Mouse (Mus musculus) intestine, postnatal 0 days (tissue): ENCODE measurements around the gene D10Wsu102e. TPM values are rescaled to one million over a fixed set of nuclear protein-coding genes. Genes with fewer than 3 reads are reported as not detected.

Source experiments
- ATAC-seq: fragments of 200-750 bp; cut with Nextera tagmentation; 2 replicates; pipeline ENCODE4 v1.8.0; 2017; ENCODE audit warnings: mild to moderate bottlenecking, moderate TSS enrichment, moderate library complexity
- H3K27ac ChIP-seq: fragments of 300-500 bp; sonication (generic); 2 replicates; pipeline ENCODE4 v1.5.1; 2014; ENCODE audit warnings: mild to moderate bottlenecking, low read depth, low read length, moderate library complexity
- H3K27me3 ChIP-seq: fragments of 300-500 bp; sonication (generic); replicated peaks from 2 replicates; pipeline ENCODE4 v1.6.1; 2014; ENCODE audit warnings: low read length, mixed read lengths; ENCODE audit not compliant: control insufficient read depth, insufficient read depth
- H3K36me3 ChIP-seq: fragments of 300-500 bp; sonication (generic); 2 replicates; pipeline ENCODE4 v1.6.1; 2014; ENCODE audit warnings: mild to moderate bottlenecking, moderate library complexity; ENCODE audit not compliant: control insufficient read depth, insufficient read depth
- H3K4me1 ChIP-seq: fragments of 300-500 bp; sonication (generic); replicated peaks from 2 replicates; pipeline ENCODE4 v1.6.1; 2014; ENCODE audit warnings: antibody characterized with exemption, low read length, mixed read lengths; ENCODE audit not compliant: control insufficient read depth, insufficient read depth
- H3K4me2 ChIP-seq: fragments of 300-500 bp; sonication (generic); replicated peaks from 2 replicates; pipeline ENCODE4 v1.6.1; 2014; ENCODE audit warnings: low read depth, mild to moderate bottlenecking, moderate library complexity
- H3K4me3 ChIP-seq: fragments of 300-500 bp; sonication (generic); 2 replicates; pipeline ENCODE4 v1.5.1; 2014; ENCODE audit warnings: low read depth, low read length
- H3K9ac ChIP-seq: fragments of 300-500 bp; sonication (generic); 2 replicates; pipeline ENCODE4 v1.6.1; 2014; ENCODE audit warnings: mild to moderate bottlenecking, low read depth, low read length
- H3K9me3 ChIP-seq: fragments of 300-500 bp; sonication (generic); 2 replicates; pipeline ENCODE4 v1.6.1; 2016; ENCODE audit warnings: mixed run types; ENCODE audit not compliant: control insufficient read depth
- CTCF ChIP-seq: sonication (generic); IDR thresholded peaks from 2 replicates; pipeline ENCODE4 v1.5.1; 2016; ENCODE audit warnings: low read depth, mild to moderate bottlenecking, control low read depth, antibody characterized with exemption, moderate library complexity
- WGBS: fragments of 180-500 bp; shearing (Covaris S2); extraction: QIAGEN DNeasy Blood & Tissue Kit; methylation state at CpG from one replicate; pipeline ENCODE4 v1.1.7; 2014; 5-methylcytosine and 5-hydroxymethylcytosine counted together
- polyA plus RNA-seq: library from polyadenylated mRNA; unstranded; fragments of >200 nt; fragmentation: Nextera tagmentation; extraction: Ambion mirVana; gene quantifications from 2 replicates; pipeline ENCODE4 v1.2.1, GENCODE M21; 2015

Gene D10Wsu102e
- polyA plus RNA-seq, 1 experiment from 2014 or later, result 0.17 TPM

DNA sequence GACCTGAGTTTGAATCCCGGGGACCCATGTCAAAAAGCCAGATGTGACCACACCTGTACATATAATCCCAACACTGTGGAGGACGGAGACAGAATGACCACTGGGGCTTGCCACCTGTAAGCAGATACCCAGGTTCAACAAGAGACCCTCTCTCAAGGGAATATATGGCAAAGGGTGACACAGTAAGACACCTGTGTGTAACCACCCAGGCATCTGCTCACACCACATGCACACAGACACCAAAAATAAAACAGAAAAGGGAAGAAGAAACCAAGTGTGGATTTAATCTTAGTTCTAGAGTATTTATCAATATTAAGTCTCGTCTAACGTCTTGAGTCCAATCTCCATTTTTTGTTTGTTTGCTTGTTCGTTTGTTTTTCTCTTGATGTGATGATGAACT, 28.2 kb upstream of the D10Wsu102e start:
- no peak overlapping the region for H3K4me2 ChIP-seq
- WGBS, result 93% methylated on average over 5 of the region's 5 CpGs

DNA sequence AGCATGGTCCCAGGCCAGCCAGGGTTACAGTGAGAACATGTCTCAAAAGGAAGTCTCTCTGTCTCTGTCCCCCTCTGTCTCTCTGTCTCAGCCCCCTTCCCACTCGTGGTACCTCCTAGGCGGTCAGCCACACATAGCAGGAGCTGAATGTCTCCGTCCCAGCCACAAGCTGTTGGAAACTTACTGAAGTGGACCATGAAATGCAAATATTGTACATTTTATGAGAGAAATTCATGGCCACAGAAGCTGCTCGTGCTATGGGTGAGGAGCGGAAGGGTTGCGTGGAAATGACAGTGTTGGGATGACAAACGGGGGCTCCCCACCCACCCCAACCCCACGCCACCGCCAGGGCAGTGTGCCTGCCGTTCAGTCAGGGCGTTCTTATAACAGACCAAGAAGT, 27.4 kb upstream of the D10Wsu102e start:
- H3K9me3 ChIP-seq, result no peaks in the 10 kb centered on the region
- H3K27me3 ChIP-seq, result peaks cover 30% of the 10 kb centered on the region; the same call in 1 of the 2 replicates
- no peak overlapping the region for H3K4me2 ChIP-seq
- no peak overlapping the region for H3K27ac ChIP-seq
- H3K9ac ChIP-seq, result no peak overlapping the region
- no peak overlapping the region for H3K4me3 ChIP-seq
- ATAC-seq, result no peak
- whole genome bisulfite sequencing, result 81% methylated on average over 11 of the region's 11 CpGs
- no peak for TF ChIP-seq CTCF
- H3K36me3 ChIP-seq, result no peaks in the 10 kb centered on the region
- H3K4me1 ChIP-seq, result no peaks in the 10 kb centered on the region

More for the DNA sequence above, 28.2 kb upstream of the D10Wsu102e start:
- H3K27me3 ChIP-seq, result peaks cover 23% of the 10 kb centered on the region; the same call in 1 of the 2 replicates
- no peak overlapping the region for H3K27ac ChIP-seq
- no peak for ATAC-seq
- H3K9me3 ChIP-seq, result no peaks in the 10 kb centered on the region
- H3K4me1 ChIP-seq, result no peaks in the 10 kb centered on the region
- H3K4me3 ChIP-seq, result no peak overlapping the region
- no peak for TF ChIP-seq CTCF
- no peak overlapping the region for H3K9ac ChIP-seq
- H3K36me3 ChIP-seq, result no peaks in the 10 kb centered on the region

DNA sequence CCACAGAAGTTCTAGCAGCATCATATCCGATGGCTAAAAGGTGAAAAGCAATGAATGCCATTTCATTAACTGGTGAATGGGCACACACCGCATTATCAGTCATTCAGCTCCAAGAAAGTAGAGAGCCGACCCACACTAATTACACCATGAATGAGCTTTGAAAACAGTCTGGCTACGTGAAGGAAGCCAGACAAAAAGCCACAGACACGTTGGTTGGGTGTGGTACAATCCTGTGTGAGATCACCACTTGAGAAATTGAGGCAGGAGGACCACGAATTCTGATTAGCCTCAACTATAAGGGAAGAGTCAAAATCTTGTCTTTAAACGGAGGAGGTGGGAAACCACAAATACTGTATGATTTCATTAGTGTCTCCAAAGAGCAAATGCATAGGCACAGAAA, 23.7 kb upstream of the D10Wsu102e start:
- WGBS, result 38% methylated on average over 7 of the region's 7 CpGs
- H3K36me3 ChIP-seq, result no peaks in the 10 kb centered on the region
- H3K4me2 ChIP-seq, result no peak overlapping the region
- H3K4me1 ChIP-seq, result no peaks in the 10 kb centered on the region
- no peak for TF ChIP-seq CTCF
- no peak overlapping the region for H3K9ac ChIP-seq
- no peak for ATAC-seq
- peaks cover 36% of the 10 kb centered on the region; the same call in 1 of the 2 replicates for H3K27me3 ChIP-seq
- no peaks in the 10 kb centered on the region for H3K9me3 ChIP-seq
- H3K27ac ChIP-seq, result no peak overlapping the region
- no peak overlapping the region for H3K4me3 ChIP-seq

DNA sequence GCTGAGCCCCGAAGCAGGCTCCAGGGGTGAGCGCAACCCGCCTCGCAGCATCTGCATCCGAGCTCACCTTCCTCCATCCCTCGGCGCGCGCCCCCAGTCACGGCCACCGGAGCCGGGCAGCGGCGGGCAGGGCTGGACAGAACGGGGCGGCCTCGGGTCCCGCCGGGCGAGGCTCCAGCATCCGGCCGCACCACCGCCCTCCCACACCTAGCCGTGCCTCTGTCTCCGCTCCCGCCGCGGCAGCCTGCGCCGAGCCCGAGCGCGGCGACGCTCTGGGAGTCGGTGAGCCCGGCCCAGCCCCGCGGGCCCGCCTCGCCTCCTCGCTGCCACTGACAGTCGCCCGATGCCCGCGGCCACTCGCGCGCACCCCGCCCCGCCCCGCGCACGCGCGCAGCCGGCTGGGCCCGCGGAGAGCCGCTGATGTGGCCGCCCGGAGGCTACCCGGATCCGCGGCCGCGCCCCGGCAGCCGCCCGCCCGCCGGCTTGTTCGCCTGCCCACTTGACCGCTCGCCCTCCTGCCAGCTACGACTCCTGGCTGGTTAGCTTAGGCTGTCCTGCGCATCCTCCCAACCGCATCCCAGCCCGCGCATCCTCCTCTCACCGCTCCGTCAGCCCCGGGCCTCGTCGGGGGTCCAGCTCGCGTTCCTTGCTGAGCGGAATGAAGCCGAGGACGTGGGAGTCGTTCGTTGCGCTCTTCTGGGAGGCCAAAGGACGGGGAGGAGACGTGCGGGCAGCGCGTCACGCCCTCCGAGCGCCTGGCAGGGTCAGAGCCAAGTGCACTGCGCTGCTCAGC, 22.7 kb upstream of the D10Wsu102e start, which contains the start of gene Slc41a2:
Gene Slc41a2, minus strand, starts transcription at position 724 of the 793 bp plus-strand sequence.
- Histone ChIP-seq H3K4me3 (peak within 1 kb of the TSS; percentile 59), H3K4me1 (no peaks in the 10 kb centered on the region), H3K27ac (peak within 1 kb of the TSS; percentile 68; the same call in 1 of the 2 replicates), H3K4me2 (peak within 1 kb of the TSS; percentile 97), H3K9me3 (no peaks in the 10 kb centered on the region), H3K36me3 (no peaks in the 10 kb centered on the region), H3K9ac (peak within 1 kb of the TSS; percentile 42), H3K27me3 (peaks cover 36% of the 10 kb centered on the region; the same call in 1 of the 2 replicates)
- under 1% methylated on average over 78 of the region's 102 CpGs for WGBS
- TF ChIP-seq CTCF, result no peak
- peak; percentile 80 for ATAC-seq

DNA sequence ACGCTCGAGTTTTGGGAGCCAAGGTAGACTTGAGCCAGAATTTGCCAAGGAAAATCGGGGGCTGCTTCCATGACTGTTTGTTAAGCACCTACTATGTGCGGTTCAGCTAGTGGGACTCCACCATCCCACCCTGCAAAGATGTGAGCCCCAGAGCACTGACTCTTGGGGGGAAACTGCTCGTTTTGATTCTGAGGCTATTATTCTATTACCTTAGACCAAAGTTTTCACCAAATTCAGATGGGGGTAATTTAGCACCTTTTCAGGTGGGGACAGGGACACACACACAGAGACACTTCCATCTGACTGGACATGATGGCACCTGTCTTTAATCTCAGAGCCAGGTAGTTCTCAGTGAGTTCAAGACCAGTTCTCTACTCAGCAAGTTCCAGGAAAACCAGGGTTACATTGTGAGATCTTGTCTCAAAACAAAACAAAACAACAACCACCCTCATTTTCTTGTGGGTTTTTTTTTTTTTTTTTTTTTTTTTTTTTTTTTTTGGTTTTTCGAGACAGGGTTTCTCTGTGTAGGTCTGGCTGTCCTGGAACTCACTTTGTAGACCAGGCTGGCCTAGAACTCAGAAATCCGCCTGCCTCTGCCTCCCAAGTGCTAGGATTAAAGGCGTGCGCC, 21.9 kb upstream of the D10Wsu102e start:
- no peaks in the 10 kb centered on the region for H3K4me1 ChIP-seq
- H3K9ac ChIP-seq, result no peak overlapping the region
- H3K4me3 ChIP-seq, result peak overlapping the region; percentile 59
- H3K9me3 ChIP-seq, result no peaks in the 10 kb centered on the region
- H3K36me3 ChIP-seq, result no peaks in the 10 kb centered on the region
- H3K4me2 ChIP-seq, result peak overlapping the region; percentile 97
- ATAC-seq, result no peak
- H3K27me3 ChIP-seq, result peaks cover 36% of the 10 kb centered on the region; the same call in 1 of the 2 replicates
- 54% methylated on average over 8 of the region's 9 CpGs for WGBS
- TF ChIP-seq CTCF, result no peak
- H3K27ac ChIP-seq, result no peak overlapping the region

DNA sequence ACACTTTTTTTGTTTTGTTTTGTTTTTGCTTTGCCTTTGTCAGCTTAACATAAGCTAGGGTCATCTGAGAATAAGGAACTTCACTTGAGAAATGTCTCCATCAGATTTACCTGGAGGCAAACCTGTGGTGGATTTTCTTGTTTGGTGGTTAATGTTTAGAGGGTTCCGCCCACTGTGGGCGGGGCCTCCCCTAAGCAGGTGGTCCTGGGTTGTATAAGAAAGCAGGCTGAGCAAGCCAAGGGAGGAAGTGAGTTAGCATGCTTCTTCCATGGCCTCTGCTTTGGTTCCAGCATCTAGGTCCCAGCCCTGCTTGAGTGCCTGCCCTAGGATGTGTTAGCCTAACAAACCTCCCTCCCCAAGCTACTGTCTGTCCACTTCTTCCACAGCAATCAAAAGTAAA, 18.8 kb upstream of the D10Wsu102e start:
- 28% methylated on average over 2 of the region's 2 CpGs for WGBS
- ATAC-seq, result no peak
- no peak for TF ChIP-seq CTCF

More for the DNA sequence above, 18.8 kb upstream of the D10Wsu102e start:
- Histone ChIP-seq H3K4me1 (no peaks in the 10 kb centered on the region), H3K4me3 (no peak overlapping the region), H3K27me3 (peaks cover 17% of the 10 kb centered on the region; the same call in 1 of the 2 replicates), H3K9me3 (no peaks in the 10 kb centered on the region), H3K4me2 (no peak overlapping the region), H3K9ac (no peak overlapping the region), H3K36me3 (no peaks in the 10 kb centered on the region), H3K27ac (no peak overlapping the region)
